Mouse (Mus musculus) testis, adult 2 months (tissue): ENCODE results near the gene Syt6.

Experiments
- CTCF ChIP-seq: fragments of 200-500 bp; IDR thresholded peaks from 2 replicates; pipeline ENCODE4 v1.5.1; 2012; ENCODE audit warnings: low read depth, mild to moderate bottlenecking, inconsistent platforms, low read length, moderate library complexity; ENCODE audit not compliant: control insufficient read depth, insufficient read depth, insufficient replicate concordance
- POLR2A ChIP-seq: fragments of 200-500 bp; IDR thresholded peaks from 2 replicates; pipeline ENCODE4 v1.6.1; 2012; ENCODE audit warnings: low read depth, mild to moderate bottlenecking, inconsistent platforms, low read length, moderate library complexity; ENCODE audit not compliant: control insufficient read depth

GRCm38 (mm10) chr3:103663385-103663784 lies 88.4 kb downstream of the Syt6 start:
- TF ChIP-seq CTCF: no peak
- TF ChIP-seq POLR2A: no peak
